Mouse (Mus musculus): ENCODE results near the gene Atp7b.

Gene Atp7b

GRCm38 (mm10) chr8:22025241-22025640, 34.9 kb downstream of the Atp7b start:
- no peak for DNase-seq (ENCODE audit: low spot score)

GRCm38 (mm10) chr8:22022244-22022643, 37.9 kb downstream of the Atp7b start:
- DNase-seq (ENCODE audit: low spot score), result no peak

- no peak for DNase-seq (ENCODE audit: low spot score)
Measured at GRCm38 (mm10) chr8:22019498-22019897, 40.6 kb downstream of the Atp7b start.

GRCm38 (mm10) chr8:22017731-22018130, 42.4 kb downstream of the Atp7b start:
- no peak for DNase-seq (ENCODE audit: low spot score)

- DNase-seq (ENCODE audit: low spot score), result no peak
Measured at GRCm38 (mm10) chr8:22013034-22013707, 46.9 kb downstream of the Atp7b start.

- no peak for DNase-seq (ENCODE audit: low spot score)
Measured at GRCm38 (mm10) chr8:22009403-22009802, 50.7 kb downstream of the Atp7b start.

GRCm38 (mm10) chr8:22006423-22006822, 53.7 kb downstream of the Atp7b start:
- no peak for DNase-seq (ENCODE audit: low spot score)

GRCm38 (mm10) chr8:22004750-22005522, 55.2 kb downstream of the Atp7b start:
- no peak for DNase-seq (ENCODE audit: low spot score)

GRCm38 (mm10) chr8:21995181-21995580, 64.9 kb downstream of the Atp7b start:
- DNase-seq (ENCODE audit: low spot score), result no peak

GRCm38 (mm10) chr8:21992184-21992583, 67.9 kb downstream of the Atp7b start:
- peak; percentile 7 for DNase-seq (ENCODE audit: low spot score)

GRCm38 (mm10) chr8:21981664-21982337, 78.3 kb downstream of the Atp7b start:
- no peak for DNase-seq (ENCODE audit: low spot score)

GRCm38 (mm10) chr8:21978193-21978592, 81.9 kb downstream of the Atp7b start:
- no peak for DNase-seq (ENCODE audit: low spot score)

GRCm38 (mm10) chr8:21969475-21969874, 90.6 kb downstream of the Atp7b start, which contains the start of gene Ccdc70:
Gene Ccdc70, plus strand, starts transcription at chr8:21969775.
- DNase-seq (ENCODE audit: low spot score), result no peak

GRCm38 (mm10) chr8:21966646-21967045, 93.5 kb downstream of the Atp7b start:
- no peak for DNase-seq (ENCODE audit: low spot score)

- DNase-seq (ENCODE audit: low spot score), result no peak
Measured at GRCm38 (mm10) chr8:21958414-21958813, 101.7 kb downstream of the Atp7b start, which contains the start of gene Fam90a1a. Gene Fam90a1a, plus strand, starts transcription at chr8:21958714.

- DNase-seq (ENCODE audit: low spot score), result no peak
Measured at GRCm38 (mm10) chr8:21956336-21956735, 103.8 kb downstream of the Atp7b start.

GRCm38 (mm10) chr8:21955321-21955720, 104.8 kb downstream of the Atp7b start:
- DNase-seq (ENCODE audit: low spot score), result peak; percentile 44

- no peak for DNase-seq (ENCODE audit: low spot score)
Measured at GRCm38 (mm10) chr8:21947311-21948017, 112.6 kb downstream of the Atp7b start.

- DNase-seq (ENCODE audit: low spot score), result no peak
Measured at GRCm38 (mm10) chr8:21946462-21946861, 113.6 kb downstream of the Atp7b start, which contains the start of gene Defb13. Gene Defb13, plus strand, starts transcription at chr8:21946762.

All from c-Kit-positive CD71-positive TER-119-positive erythroid progenitor cells, embryonic 14.5 days (primary cell).